Comparison of ENCODE assay signal across 8 mouse cellular contexts in genomic region chr8:26345078-26345477, GRCm38 (mm10).
DNase-seq lines count a peak whose midpoint lies in the region; ATAC-seq and TF ChIP-seq lines count a peak whose summit lies in the region.

No protein-coding gene starts in this region.

- H3K27ac ChIP-seq in kidney, adult 2 months (ENCODE audit: insufficient read depth, low read depth, low read length): no peak overlapping the region
- no peak overlapping the region for H3K27ac ChIP-seq in liver, adult 2 months (replicated peaks; ENCODE audit: insufficient read depth, low read depth, low read length)

- H3K4me3 ChIP-seq in kidney, adult 2 months (ENCODE audit: insufficient read depth, low read depth, low read length): no peak overlapping the region
- no peak overlapping the region for H3K4me3 ChIP-seq in liver, adult 2 months (ENCODE audit: insufficient read depth, low read depth, low read length)

- no peak for TF ChIP-seq POLR2A in kidney, adult 2 months (IDR thresholded peaks at IDR 0.05; ENCODE audit: low read depth, low read length)
- no peak for TF ChIP-seq POLR2A in liver, adult 2 months (IDR thresholded peaks at IDR 0.05; ENCODE audit: extremely low read depth, insufficient read depth, low read length)

- H3K9ac ChIP-seq in liver, adult 2 months (ENCODE audit: low read depth, low read length): no peak overlapping the region

- H3K36me3 ChIP-seq in kidney, adult 2 months (ENCODE audit: control insufficient read depth, insufficient read depth, low read length): no peaks in the 10 kb centered on the region
- no peaks in the 10 kb centered on the region for H3K36me3 ChIP-seq in liver, adult 2 months (ENCODE audit: control insufficient read depth, insufficient read depth, low read length)

- TF ChIP-seq CTCF in kidney, adult 2 months (conservative IDR thresholded peaks at IDR 0.05; ENCODE audit: insufficient read depth, insufficient read length, low read depth, low read length): peak; percentile 95
- peak; percentile 98 for TF ChIP-seq CTCF in liver, adult 2 months (IDR thresholded peaks at IDR 0.05; ENCODE audit: low read depth, low read length)

- H3K4me1 ChIP-seq in kidney, adult 2 months (ENCODE audit: control insufficient read depth, insufficient read depth, low read length): no peaks in the 10 kb centered on the region
- H3K4me1 ChIP-seq in liver, adult 2 months (ENCODE audit: control insufficient read depth, insufficient read depth, low read length): peaks cover 9% of the 10 kb centered on the region

- DNase-seq in B cell, adult 2 months: peak; percentile 77 to 78
- peak; percentile 85 for DNase-seq in ZHBTc4 (ENCODE audit: low read depth, low spot score)
- DNase-seq in cerebellum, postnatal 36 days: peak; percentile 73 to 84
- DNase-seq in gastrocnemius, postnatal 36 days: peak; percentile 26 to 56
- peak; percentile 58 for DNase-seq in kidney, adult 2 months
- DNase-seq in liver, adult 2 months (ENCODE audit: extremely low read depth, low read depth, low spot score): peak; percentile 39
- DNase-seq in testis, postnatal 14 days (ENCODE audit: low spot score): peak; percentile 22

- WGBS in kidney, adult 2 months: 30% methylated on average over 6 of the region's 6 CpGs
- WGBS in liver, adult 2 months: 31% methylated on average over 6 of the region's 6 CpGs

- 0 out of 2 replicates have a peak, but pooled peaks have one; percentile 58 for ATAC-seq in neutrophil, adult 5-6 weeks (ENCODE audit: extremely low read depth, insufficient number of reproducible peaks, low FRiP score, poor library complexity, severe bottlenecking)

- H3K27me3 ChIP-seq in kidney, adult 2 months (replicated peaks; ENCODE audit: control insufficient read depth, insufficient read depth, low read length): no peaks in the 10 kb centered on the region
- H3K27me3 ChIP-seq in liver, adult 2 months (ENCODE audit: control insufficient read depth, insufficient read depth, low read length): no peaks in the 10 kb centered on the region

- no peaks in the 10 kb centered on the region for H3K79me2 ChIP-seq in liver, adult 2 months (ENCODE audit: control insufficient read depth, insufficient read depth, low read length)

- intact Hi-C loops in gastrocnemius, postnatal 36 days (cut with DNase I): no loop called here

Comparison
In these comparisons a context has a peak if more than half of its experiments do, and no peak if none do; other contexts are left out.
1. DNase-seq: peak in every context shown above with its lines; median percentile 85 in ZHBTc4; 78 in cerebellum, postnatal 36 days; 78 in B cell, adult 2 months; 58 in kidney, adult 2 months; 41 in gastrocnemius, postnatal 36 days; 39 in liver, adult 2 months; 22 in testis, postnatal 14 days.